Mouse (Mus musculus): ENCODE results near the gene St7.

- TF ChIP-seq POLR2A (IDR thresholded peaks at IDR 0.05; ENCODE audit: low read depth, low read length) (no peak), CTCF (conservative IDR thresholded peaks at IDR 0.05; ENCODE audit: insufficient read depth, insufficient read length, low read depth, low read length) (no peak)
Measured at GRCm38 (mm10) chr6:17990173-17991028, 297.7 kb downstream of the St7 start.

Data from kidney, adult 2 months (tissue).